Mouse (Mus musculus) stomach, embryonic 15.5 days (tissue): ENCODE results near the gene Tespa1. TPM values are rescaled to one million over a fixed set of nuclear protein-coding genes. Genes with fewer than 3 reads are reported as not detected.
A peak's percentile ranks its signal among the peaks of the same experiment; 100 is the strongest.
"Not testable (repeated sequence)": the region's sequence is repeated elsewhere in the genome, so short reads cannot be mapped to it uniquely, and the experiment has no call there.

ENCODE experiments used
- ATAC-seq: fragments of 200-750 bp; cut with Nextera tagmentation; 2 replicates; pipeline ENCODE4 v1.8.0; 2017; ENCODE audit warnings: low read depth, moderate number of reproducible peaks, moderate TSS enrichment; ENCODE audit not compliant: insufficient read depth, low FRiP score
- H3K27ac ChIP-seq: fragments of 300-500 bp; sonication (generic); 2 replicates; pipeline ENCODE4 v1.5.1; 2015; ENCODE audit warnings: mild to moderate bottlenecking, inconsistent platforms
- H3K27me3 ChIP-seq: fragments of 300-500 bp; sonication (generic); replicated peaks from 2 replicates; pipeline ENCODE4 v1.6.1; 2015; ENCODE audit warnings: inconsistent platforms
- H3K36me3 ChIP-seq: fragments of 300-500 bp; sonication (generic); 2 replicates; pipeline ENCODE4 v1.6.1; 2015; ENCODE audit warnings: inconsistent platforms
- H3K4me1 ChIP-seq: fragments of 300-500 bp; sonication (generic); 2 replicates; pipeline ENCODE4 v1.6.1; 2015; ENCODE audit warnings: inconsistent platforms
- H3K4me2 ChIP-seq: fragments of 300-500 bp; sonication (generic); 2 replicates; pipeline ENCODE4 v1.6.1; 2015; ENCODE audit warnings: mild to moderate bottlenecking, inconsistent platforms
- H3K4me3 ChIP-seq: fragments of 300-500 bp; sonication (generic); replicated peaks from 2 replicates; pipeline ENCODE4 v1.5.1; 2015; ENCODE audit warnings: inconsistent platforms
- H3K9ac ChIP-seq: fragments of 300-500 bp; sonication (generic); 2 replicates; pipeline ENCODE4 v1.6.1; 2015; ENCODE audit warnings: inconsistent platforms
- H3K9me3 ChIP-seq: fragments of 300-500 bp; sonication (generic); 2 replicates; pipeline ENCODE4 v1.6.1; 2016; ENCODE audit warnings: inconsistent platforms
- WGBS: fragments of 180-500 bp; shearing (Covaris S2); methylation state at CpG from one replicate; pipeline ENCODE4 v1.1.7; 2015; 5-methylcytosine and 5-hydroxymethylcytosine counted together
- polyA plus RNA-seq: library from polyadenylated mRNA; unstranded; fragments of >200 nt; fragmentation: Nextera tagmentation; extraction: Ambion mirVana; gene quantifications from 2 replicates; pipeline ENCODE4 v1.2.1, GENCODE M21; 2015

Gene Tespa1
- polyA plus RNA-seq = 0.64 and 1.0 TPM in 2 replicates

- Histone ChIP-seq H3K27me3 (no peaks in the 10 kb centered on the region), H3K9ac (no peak within 1 kb of the TSS), H3K4me1 (no peaks in the 10 kb centered on the region), H3K27ac (no peak within 1 kb of the TSS), H3K36me3 (no peaks in the 10 kb centered on the region), H3K4me3 (no peak within 1 kb of the TSS), H3K4me2 (no peak within 1 kb of the TSS), H3K9me3 (no peaks in the 10 kb centered on the region)
- 69% methylated on average over 5 of the region's 5 CpGs for WGBS
- ATAC-seq = no peak
Measured at GRCm38 (mm10) chr10:130322637-130323036, at the start of gene Tespa1. Tespa1 (plus strand) TSS chr10:130322870.

GRCm38 (mm10) chr10:130275759-130276158 is 46.9 kb upstream of the Tespa1 start:
- H3K36me3 ChIP-seq = no peaks in the 10 kb centered on the region
- no peaks in the 10 kb centered on the region for H3K27me3 ChIP-seq
- WGBS = 67% methylated on average over 2 of the region's 2 CpGs
- H3K4me2 ChIP-seq = no peak overlapping the region
- no peak overlapping the region for H3K4me3 ChIP-seq
- H3K9me3 ChIP-seq = no peaks in the 10 kb centered on the region
- no peak overlapping the region for H3K27ac ChIP-seq
- H3K4me1 ChIP-seq = no peaks in the 10 kb centered on the region
- ATAC-seq = no peak
- no peak overlapping the region for H3K9ac ChIP-seq

- Histone ChIP-seq H3K4me3 (no peak overlapping the region), H3K9me3 (no peaks in the 10 kb centered on the region), H3K36me3 (no peaks in the 10 kb centered on the region), H3K9ac (no peak overlapping the region), H3K4me2 (no peak overlapping the region), H3K4me1 (no peaks in the 10 kb centered on the region), H3K27me3 (no peaks in the 10 kb centered on the region), H3K27ac (no peak overlapping the region)
- ATAC-seq = no peak
- 74% methylated on average over 2 of the region's 2 CpGs for WGBS
Measured at GRCm38 (mm10) chr10:130276496-130276895, 46.2 kb upstream of the Tespa1 start.

- peak; percentile 79 for ATAC-seq
- Histone ChIP-seq H3K4me3 (no peak within 1 kb of the TSS), H3K9me3 (no peaks in the 10 kb centered on the region), H3K27me3 (no peaks in the 10 kb centered on the region), H3K9ac (no peak within 1 kb of the TSS), H3K4me1 (no peaks in the 10 kb centered on the region), H3K36me3 (no peaks in the 10 kb centered on the region), H3K27ac (no peak within 1 kb of the TSS), H3K4me2 (no peak within 1 kb of the TSS)
- WGBS = 0% methylated on average over 7 of the region's 7 CpGs
Measured at GRCm38 (mm10) chr10:130280066-130280465, 42.6 kb upstream of the Tespa1 start, which contains the start of gene Neurod4. Neurod4 (minus strand) TSS chr10:130280240.

GRCm38 (mm10) chr10:130281982-130282449 is 40.7 kb upstream of the Tespa1 start:
- no peak overlapping the region for H3K9ac ChIP-seq
- WGBS = 24% methylated on average over 1 of the region's 1 CpGs
- H3K4me3 ChIP-seq = no peak overlapping the region
- H3K27ac ChIP-seq = no peak overlapping the region
- H3K4me2 ChIP-seq = no peak overlapping the region
- no peaks in the 10 kb centered on the region for H3K4me1 ChIP-seq
- no peaks in the 10 kb centered on the region for H3K27me3 ChIP-seq
- ATAC-seq = no peak
- H3K36me3 ChIP-seq = no peaks in the 10 kb centered on the region
- no peaks in the 10 kb centered on the region for H3K9me3 ChIP-seq

GRCm38 (mm10) chr10:130287201-130287600 is 35.5 kb upstream of the Tespa1 start:
- Histone ChIP-seq H3K4me2 (no peak overlapping the region), H3K27me3 (no peaks in the 10 kb centered on the region), H3K36me3 (no peaks in the 10 kb centered on the region), H3K27ac (no peak overlapping the region), H3K4me3 (no peak overlapping the region), H3K9me3 (no peaks in the 10 kb centered on the region), H3K4me1 (no peaks in the 10 kb centered on the region), H3K9ac (no peak overlapping the region)
- 76% methylated on average over 1 of the region's 1 CpGs for WGBS
- no peak for ATAC-seq

GRCm38 (mm10) chr10:130288007-130288406 is 34.7 kb upstream of the Tespa1 start:
- WGBS = 49% methylated on average over 3 of the region's 3 CpGs
- H3K27me3 ChIP-seq = no peaks in the 10 kb centered on the region
- H3K9ac ChIP-seq = no peak overlapping the region
- H3K4me2 ChIP-seq = no peak overlapping the region
- no peak for ATAC-seq
- no peaks in the 10 kb centered on the region for H3K4me1 ChIP-seq
- H3K36me3 ChIP-seq = no peaks in the 10 kb centered on the region
- no peaks in the 10 kb centered on the region for H3K9me3 ChIP-seq
- H3K27ac ChIP-seq = no peak overlapping the region
- no peak overlapping the region for H3K4me3 ChIP-seq

GRCm38 (mm10) chr10:130293741-130294408 is 28.8 kb upstream of the Tespa1 start:
- WGBS = 25% methylated on average over 3 of the region's 3 CpGs
- H3K9ac ChIP-seq = no peak overlapping the region
- no peak overlapping the region for H3K4me3 ChIP-seq
- no peak for ATAC-seq
- no peaks in the 10 kb centered on the region for H3K27me3 ChIP-seq
- H3K9me3 ChIP-seq = no peaks in the 10 kb centered on the region
- H3K27ac ChIP-seq = no peak overlapping the region
- H3K36me3 ChIP-seq = no peaks in the 10 kb centered on the region
- H3K4me1 ChIP-seq = no peaks in the 10 kb centered on the region
- no peak overlapping the region for H3K4me2 ChIP-seq

GRCm38 (mm10) chr10:130298748-130299147 is 23.9 kb upstream of the Tespa1 start:
- H3K4me2 ChIP-seq, ATAC-seq: not testable (repeated sequence)

GRCm38 (mm10) chr10:130304138-130304537 is 18.5 kb upstream of the Tespa1 start:
- not testable (repeated sequence) for H3K9ac ChIP-seq, H3K27ac ChIP-seq, H3K4me3 ChIP-seq, H3K4me2 ChIP-seq, H3K9me3 ChIP-seq, H3K36me3 ChIP-seq, ATAC-seq, H3K4me1 ChIP-seq, H3K27me3 ChIP-seq
- WGBS = 87% methylated on average over 4 of the region's 5 CpGs

More at GRCm38 (mm10) chr10:130298748-130299147, 23.9 kb upstream of the Tespa1 start:
- not testable (repeated sequence) for H3K36me3 ChIP-seq, H3K9me3 ChIP-seq, H3K27ac ChIP-seq, H3K9ac ChIP-seq, H3K4me1 ChIP-seq, H3K27me3 ChIP-seq, H3K4me3 ChIP-seq
- 16% methylated on average over 4 of the region's 4 CpGs for WGBS

- Histone ChIP-seq H3K9me3 (no peaks in the 10 kb centered on the region), H3K4me3 (no peak overlapping the region), H3K4me2 (no peak overlapping the region), H3K27ac (no peak overlapping the region), H3K27me3 (no peaks in the 10 kb centered on the region), H3K9ac (no peak overlapping the region), H3K4me1 (no peaks in the 10 kb centered on the region; the same call in 1 of the 2 replicates), H3K36me3 (no peaks in the 10 kb centered on the region)
- 77% methylated on average over 2 of the region's 2 CpGs for WGBS
- no peak for ATAC-seq
Measured at GRCm38 (mm10) chr10:130311534-130312227, 11.0 kb upstream of the Tespa1 start.

- no peak overlapping the region for H3K4me2 ChIP-seq
- H3K36me3 ChIP-seq = no peaks in the 10 kb centered on the region
- no peaks in the 10 kb centered on the region for H3K9me3 ChIP-seq
- H3K4me1 ChIP-seq = no peaks in the 10 kb centered on the region; the same call in 1 of the 2 replicates
- WGBS = 50% methylated on average over 1 of the region's 1 CpGs
- H3K9ac ChIP-seq = no peak overlapping the region
- no peak for ATAC-seq
- no peak overlapping the region for H3K27ac ChIP-seq
- H3K4me3 ChIP-seq = no peak overlapping the region
- no peaks in the 10 kb centered on the region for H3K27me3 ChIP-seq
Measured at GRCm38 (mm10) chr10:130313531-130313930, 9.1 kb upstream of the Tespa1 start.
